Mouse (Mus musculus) kidney, postnatal 0 days (tissue): Measurements from ENCODE around the gene Slc25a35. TPM values are rescaled to one million over a fixed set of nuclear protein-coding genes. Genes with fewer than 3 reads are reported as not detected.

ENCODE experiments used
- ATAC-seq: fragments of 200-750 bp; cut with Nextera tagmentation; replicated peaks from 2 replicates; pipeline ENCODE4 v1.8.0; 2017; ENCODE audit warnings: low read depth, moderate number of reproducible peaks, moderate TSS enrichment, moderate library complexity; ENCODE audit not compliant: low FRiP score
- DNase-seq: peaks from one replicate; pipeline ENCODE4 v3.0.0-alpha.2; 2016; ENCODE audit warnings: low spot score
- H3K27ac ChIP-seq: fragments of 300-500 bp; sonication (generic); 2 replicates; pipeline ENCODE4 v1.5.1; 2014; ENCODE audit warnings: mild to moderate bottlenecking
- H3K27me3 ChIP-seq: fragments of 300-500 bp; sonication (generic); 2 replicates; pipeline ENCODE4 v1.6.1; 2014; ENCODE audit warnings: low read length, mixed read lengths; ENCODE audit not compliant: insufficient read depth
- H3K36me3 ChIP-seq: fragments of 300-500 bp; sonication (generic); 2 replicates; pipeline ENCODE4 v1.6.1; 2014; ENCODE audit warnings: low read length, mixed read lengths; ENCODE audit not compliant: insufficient read depth
- H3K4me1 ChIP-seq: fragments of 300-500 bp; sonication (generic); replicated peaks from 2 replicates; pipeline ENCODE4 v1.6.1; 2014; ENCODE audit warnings: antibody characterized with exemption, low read length, mixed read lengths; ENCODE audit not compliant: insufficient read depth
- H3K4me2 ChIP-seq: fragments of 300-500 bp; sonication (generic); 2 replicates; pipeline ENCODE4 v1.6.1; 2014; ENCODE audit warnings: mild to moderate bottlenecking, low read length, moderate library complexity, mixed read lengths
- H3K4me3 ChIP-seq: fragments of 300-500 bp; sonication (generic); replicated peaks from 2 replicates; pipeline ENCODE4 v1.5.1; 2014; ENCODE audit warnings: low read depth, low read length
- H3K9ac ChIP-seq: fragments of 300-500 bp; sonication (generic); 2 replicates; pipeline ENCODE4 v1.6.1; 2014; ENCODE audit warnings: low read depth, low read length
- H3K9me3 ChIP-seq: fragments of 300-500 bp; sonication (generic); replicated peaks from 2 replicates; pipeline ENCODE4 v1.6.1; 2016; ENCODE audit warnings: low read length, inconsistent platforms, mixed read lengths
- CTCF ChIP-seq: IDR thresholded peaks from 2 replicates; pipeline ENCODE4 v1.5.1; 2016; ENCODE audit warnings: antibody characterized with exemption, low read depth, mild to moderate bottlenecking, moderate library complexity
- WGBS: fragments of 180-500 bp; shearing (Covaris S2); extraction: QIAGEN DNeasy Blood & Tissue Kit; methylation state at CpG from one replicate; pipeline ENCODE4 v1.1.7; 2014; 5-methylcytosine and 5-hydroxymethylcytosine counted together
- polyA plus RNA-seq: library from polyadenylated mRNA; unstranded; fragments of >200 nt; fragmentation: Nextera tagmentation; extraction: Ambion mirVana; gene quantifications from 2 replicates; pipeline ENCODE4 v1.2.1, GENCODE M21; 2015

Slc25a35 gene
- polyA plus RNA-seq, 1 experiment from 2014 or later, result 11.5 TPM

DNA sequence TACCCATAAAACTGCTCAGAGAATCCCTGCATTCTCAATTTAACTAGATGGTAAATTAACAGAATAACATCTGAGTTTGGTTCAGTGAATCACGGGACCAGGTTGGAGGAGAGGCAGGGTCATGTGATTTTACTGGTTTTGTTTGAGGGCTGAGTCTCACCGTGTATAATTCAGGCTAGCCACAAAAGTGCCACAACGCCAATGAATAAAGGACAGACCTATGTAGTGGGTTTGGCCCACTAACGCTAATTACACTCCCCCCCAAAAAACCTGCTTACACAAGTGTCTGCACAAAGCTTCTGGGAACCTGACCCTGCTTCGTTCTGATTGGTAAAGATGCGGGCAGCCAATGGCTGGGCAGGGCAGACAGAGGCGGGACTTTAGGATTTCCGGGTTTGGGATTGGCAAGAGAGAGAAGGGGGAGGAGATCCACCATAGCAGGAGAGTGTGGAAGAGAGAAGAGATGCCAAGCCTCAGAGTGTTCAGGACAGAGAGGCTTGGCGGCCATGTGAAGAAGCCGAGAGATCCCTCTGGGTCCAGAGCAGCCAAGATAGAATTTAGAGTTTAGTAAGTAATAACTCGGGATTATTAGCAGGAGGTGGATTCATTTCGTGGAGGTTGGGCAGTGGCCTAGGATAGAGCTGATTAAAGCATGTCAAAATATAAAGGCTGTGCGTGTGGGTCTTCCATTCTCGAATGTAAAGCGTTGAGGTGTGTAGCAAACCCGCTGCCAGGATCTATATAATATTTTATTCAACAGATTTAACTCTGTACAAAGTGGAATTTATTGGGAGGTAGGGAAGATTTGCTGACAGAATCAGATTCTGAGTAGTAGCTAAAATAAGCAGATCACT, 28.3 kb upstream of the Slc25a35 start:
- DNase-seq (peak; percentile 98), ATAC-seq (peak; percentile 97)
- Histone ChIP-seq H3K4me2 (peak overlapping the region; percentile 71), H3K27me3 (no peaks in the 10 kb centered on the region), H3K9ac (peak overlapping the region; percentile 64), H3K27ac (peak overlapping the region; percentile 72), H3K4me1 (no peaks in the 10 kb centered on the region), H3K9me3 (no peaks in the 10 kb centered on the region), H3K36me3 (no peaks in the 10 kb centered on the region), H3K4me3 (peak overlapping the region; percentile 48)
- TF ChIP-seq CTCF, result no peak
- WGBS, result 3% methylated on average over 16 of the region's 16 CpGs

DNA sequence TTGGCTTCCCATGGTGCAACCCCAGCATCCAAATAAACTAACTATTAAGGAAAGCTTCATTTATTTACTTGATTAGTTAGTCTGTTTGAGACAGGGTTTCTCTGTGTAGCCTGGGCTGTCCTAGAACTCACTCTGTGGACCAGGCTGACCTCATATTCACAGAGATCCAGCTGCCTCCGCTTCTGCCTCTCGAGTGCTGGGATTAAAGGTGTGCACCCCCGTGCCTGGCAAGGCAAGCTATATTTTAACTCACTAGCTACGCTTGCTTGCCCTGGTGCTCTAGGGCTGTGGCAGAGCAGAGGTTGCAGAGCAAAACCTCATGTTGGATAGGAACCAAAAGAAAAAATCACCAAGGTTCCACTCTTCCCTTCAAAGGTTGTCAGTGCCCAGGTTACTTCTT, 27.4 kb upstream of the Slc25a35 start:
- Histone ChIP-seq H3K27ac (peak overlapping the region; percentile 72), H3K9me3 (no peaks in the 10 kb centered on the region), H3K9ac (peak overlapping the region; percentile 64), H3K4me1 (no peaks in the 10 kb centered on the region), H3K27me3 (no peaks in the 10 kb centered on the region), H3K4me3 (peak overlapping the region; percentile 48), H3K4me2 (peak overlapping the region; percentile 71), H3K36me3 (no peaks in the 10 kb centered on the region)
- peak; percentile 33 for ATAC-seq
- no peak for TF ChIP-seq CTCF
- DNase-seq, result peak; percentile 21
- 29% methylated on average over 4 of the region's 4 CpGs for WGBS

DNA sequence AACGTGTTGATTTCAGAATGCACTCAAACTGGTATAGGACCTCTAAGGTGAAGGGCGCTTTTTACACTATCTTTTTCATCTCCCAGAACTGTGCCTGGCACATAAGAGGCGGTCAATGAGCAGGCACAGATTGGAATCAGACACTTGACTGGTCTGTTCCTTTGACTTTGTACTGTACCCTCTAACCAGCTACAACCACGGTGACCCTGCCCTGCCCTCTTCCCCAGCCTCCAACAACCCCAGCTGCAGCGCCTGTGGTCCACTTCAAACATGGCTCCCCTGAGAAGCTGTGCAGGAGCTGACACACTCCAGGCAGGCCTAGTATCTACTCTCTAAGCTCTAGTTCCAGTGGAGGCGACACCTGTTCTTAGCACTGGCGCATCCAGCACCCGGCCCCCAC, 25.2 kb upstream of the Slc25a35 start:
- peaks cover 7% of the 10 kb centered on the region; the same call in 1 of the 2 replicates for H3K4me1 ChIP-seq
- ATAC-seq, result no peak
- no peaks in the 10 kb centered on the region for H3K36me3 ChIP-seq

GRCm38 (mm10) chr11:68945245-68945644, 22.7 kb upstream of the Slc25a35 start:
- no peak for DNase-seq
- no peak overlapping the region for H3K27ac ChIP-seq
- no peak overlapping the region for H3K9ac ChIP-seq
- H3K4me3 ChIP-seq, result no peak overlapping the region
- ATAC-seq, result no peak
- TF ChIP-seq CTCF, result no peak
- H3K4me2 ChIP-seq, result no peak overlapping the region
- no peaks in the 10 kb centered on the region for H3K27me3 ChIP-seq
- H3K9me3 ChIP-seq, result no peaks in the 10 kb centered on the region
- 88% methylated on average over 2 of the region's 2 CpGs for WGBS
- peaks cover 7% of the 10 kb centered on the region; the same call in 1 of the 2 replicates for H3K4me1 ChIP-seq
- H3K36me3 ChIP-seq, result no peaks in the 10 kb centered on the region

More for the DNA sequence above, 25.2 kb upstream of the Slc25a35 start:
- Histone ChIP-seq H3K9ac (no peak overlapping the region), H3K4me3 (no peak overlapping the region), H3K27me3 (no peaks in the 10 kb centered on the region), H3K4me2 (no peak overlapping the region), H3K27ac (peak overlapping the region; percentile 31; the same call in 1 of the 2 replicates), H3K9me3 (no peaks in the 10 kb centered on the region)
- no peak for TF ChIP-seq CTCF
- DNase-seq, result no peak
- 82% methylated on average over 8 of the region's 8 CpGs for WGBS

DNA sequence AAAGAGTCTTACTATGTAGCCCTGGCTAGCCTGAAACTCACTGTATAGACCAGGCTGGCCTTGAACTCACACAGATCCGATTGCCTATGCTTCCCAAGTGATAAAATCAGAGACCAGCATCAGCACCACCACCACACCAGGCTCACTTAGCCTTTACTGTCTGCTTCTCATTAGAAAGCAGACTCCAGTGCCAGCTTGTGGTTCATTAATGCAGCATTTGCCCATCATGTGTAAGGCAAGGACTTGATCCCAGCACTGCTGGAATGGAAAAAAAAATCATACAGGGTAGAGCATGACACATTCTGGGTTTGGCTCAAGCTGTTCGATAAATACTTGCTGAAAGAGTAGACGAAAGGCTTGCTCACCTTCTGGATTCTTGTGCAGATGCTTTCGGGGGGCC, 21.9 kb upstream of the Slc25a35 start:
- ATAC-seq (no peak), DNase-seq (no peak)
- no peaks in the 10 kb centered on the region for H3K27me3 ChIP-seq
- H3K4me2 ChIP-seq, result no peak overlapping the region
- H3K36me3 ChIP-seq, result no peaks in the 10 kb centered on the region
- WGBS, result 85% methylated on average over 4 of the region's 4 CpGs
- H3K9me3 ChIP-seq, result no peaks in the 10 kb centered on the region
- H3K27ac ChIP-seq, result no peak overlapping the region
- H3K4me3 ChIP-seq, result no peak overlapping the region
- no peak overlapping the region for H3K9ac ChIP-seq
- peaks cover 7% of the 10 kb centered on the region; the same call in 1 of the 2 replicates for H3K4me1 ChIP-seq
- no peak for TF ChIP-seq CTCF

DNA sequence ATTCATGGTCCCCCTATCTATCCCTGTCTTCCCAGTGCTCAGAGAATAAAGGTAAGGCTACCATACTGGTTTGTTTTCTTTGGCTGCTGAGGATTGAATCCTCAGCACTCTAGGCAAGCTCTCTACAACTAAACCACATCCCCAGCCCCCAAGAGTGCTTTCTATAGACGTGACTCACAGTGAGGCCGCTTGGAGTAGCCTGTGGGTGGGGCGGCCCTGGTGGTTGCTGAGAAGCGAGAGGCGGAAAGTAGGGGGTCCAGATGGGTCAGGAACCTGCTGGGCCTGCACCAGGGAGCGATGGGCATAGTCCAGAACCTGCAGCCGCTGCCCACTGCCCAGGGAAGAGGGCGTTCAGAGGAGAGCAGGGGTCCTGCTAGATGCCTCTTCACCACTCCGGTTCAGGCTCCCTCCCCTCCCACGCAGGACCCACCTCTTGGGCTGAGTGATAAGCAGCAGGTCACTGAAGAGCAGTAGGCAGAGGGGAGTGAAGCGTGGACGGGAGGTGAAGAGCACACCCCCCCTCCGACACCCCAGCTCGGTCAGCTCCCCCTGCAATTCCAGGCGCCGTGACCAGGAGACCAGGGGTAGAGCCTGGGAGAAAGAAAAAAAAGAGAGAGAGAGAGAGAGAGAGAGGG, 21.0 kb upstream of the Slc25a35 start:
- Histone ChIP-seq H3K36me3 (no peaks in the 10 kb centered on the region), H3K4me3 (no peak overlapping the region), H3K4me1 (peaks cover 7% of the 10 kb centered on the region; the same call in 1 of the 2 replicates), H3K9me3 (no peaks in the 10 kb centered on the region), H3K9ac (0 out of 2 replicates have a peak overlapping the region, but pooled peaks have one; percentile 9), H3K27ac (no peak overlapping the region), H3K4me2 (peak overlapping the region; percentile 40), H3K27me3 (no peaks in the 10 kb centered on the region)
- DNase-seq (no peak), ATAC-seq (no peak; the same call in 1 of the 2 replicates)
- WGBS, result 20% methylated on average over 16 of the region's 16 CpGs
- TF ChIP-seq CTCF, result no peak
